Mouse (Mus musculus) WW6 (cell line): ENCODE data around the gene 1700016K19Rik.

Experiments
- DNase-seq: peaks from one replicate; pipeline ENCODE4 v3.0.0-alpha.2; 2013; ENCODE audit warnings: low read depth, low spot score

1700016K19Rik gene

GRCm38 (mm10) chr11:76033836-76034235 is 34.1 kb downstream of the 1700016K19Rik start:
- DNase-seq, result no peak

GRCm38 (mm10) chr11:76035182-76035581 is 35.5 kb downstream of the 1700016K19Rik start:
- no peak for DNase-seq

- DNase-seq, result no peak
Measured at GRCm38 (mm10) chr11:76037581-76038294, 38.0 kb downstream of the 1700016K19Rik start.

GRCm38 (mm10) chr11:76039271-76040053 is 39.8 kb downstream of the 1700016K19Rik start:
- no peak for DNase-seq

GRCm38 (mm10) chr11:76040106-76040505 is 40.4 kb downstream of the 1700016K19Rik start:
- DNase-seq, result no peak

GRCm38 (mm10) chr11:76040761-76041376 is 41.2 kb downstream of the 1700016K19Rik start:
- DNase-seq, result no peak

GRCm38 (mm10) chr11:76042041-76042638 is 42.4 kb downstream of the 1700016K19Rik start:
- DNase-seq, result no peak

- DNase-seq, result no peak
Measured at GRCm38 (mm10) chr11:76042882-76043281, 43.2 kb downstream of the 1700016K19Rik start.

GRCm38 (mm10) chr11:76044468-76044867 is 44.8 kb downstream of the 1700016K19Rik start:
- no peak for DNase-seq

GRCm38 (mm10) chr11:76045367-76045766 is 45.7 kb downstream of the 1700016K19Rik start:
- DNase-seq, result no peak

- no peak for DNase-seq
Measured at GRCm38 (mm10) chr11:76050509-76050908, 50.8 kb downstream of the 1700016K19Rik start.

- DNase-seq, result no peak
Measured at GRCm38 (mm10) chr11:76050967-76051512, 51.3 kb downstream of the 1700016K19Rik start.

- DNase-seq, result no peak
Measured at GRCm38 (mm10) chr11:76052496-76052895, 52.8 kb downstream of the 1700016K19Rik start.
